Mouse (Mus musculus) forebrain, embryonic 15.5 days (tissue): ENCODE measurements around the gene Flt1. TPM values are rescaled to one million over a fixed set of nuclear protein-coding genes. Genes with fewer than 3 reads are reported as not detected.
A peak's percentile ranks its signal among the peaks of the same experiment; 100 is the strongest.

ENCODE experiments used
- ATAC-seq: fragments of 200-750 bp; cut with Nextera tagmentation; replicated peaks from 2 replicates; pipeline ENCODE4 v1.8.0; 2017; ENCODE audit warnings: mild to moderate bottlenecking, moderate TSS enrichment, moderate library complexity
- H3K27ac ChIP-seq: fragments of 300-500 bp; sonication (generic); replicated peaks from 2 replicates; pipeline ENCODE4 v1.5.1; 2015; ENCODE audit warnings: mild to moderate bottlenecking, inconsistent platforms
- H3K27me3 ChIP-seq: fragments of 300-500 bp; sonication (generic); 2 replicates; pipeline ENCODE4 v1.6.1; 2015; ENCODE audit warnings: inconsistent platforms
- H3K36me3 ChIP-seq: fragments of 300-500 bp; sonication (generic); 2 replicates; pipeline ENCODE4 v1.6.1; 2015; ENCODE audit warnings: mild to moderate bottlenecking, inconsistent platforms
- H3K4me1 ChIP-seq: fragments of 300-500 bp; sonication (generic); 2 replicates; pipeline ENCODE4 v1.6.1; 2015; ENCODE audit warnings: inconsistent platforms
- H3K4me2 ChIP-seq: fragments of 300-500 bp; sonication (generic); replicated peaks from 2 replicates; pipeline ENCODE4 v1.6.1; 2015; ENCODE audit warnings: mild to moderate bottlenecking, inconsistent platforms
- H3K4me3 ChIP-seq: fragments of 300-500 bp; sonication (generic); 2 replicates; pipeline ENCODE4 v1.5.1; 2015; ENCODE audit warnings: mild to moderate bottlenecking, inconsistent platforms
- H3K9ac ChIP-seq: fragments of 300-500 bp; sonication (generic); replicated peaks from 2 replicates; pipeline ENCODE4 v1.6.1; 2015; ENCODE audit warnings: mild to moderate bottlenecking, inconsistent platforms
- H3K9me3 ChIP-seq: fragments of 300-500 bp; sonication (generic); 2 replicates; pipeline ENCODE4 v1.6.1; 2016; ENCODE audit warnings: inconsistent platforms
- WGBS: fragments of 180-500 bp; shearing (Covaris S2); methylation state at CpG from one replicate; pipeline ENCODE4 v1.1.7; 2015; ENCODE audit warnings: mixed read lengths; 5-methylcytosine and 5-hydroxymethylcytosine counted together
- polyA plus RNA-seq: library from polyadenylated mRNA; unstranded; fragments of >200 nt; fragmentation: Nextera tagmentation; extraction: Ambion mirVana; gene quantifications from 2 replicates; pipeline ENCODE4 v1.2.1, GENCODE M21; 2015

The Flt1 gene
- polyA plus RNA-seq, 1 experiment from 2014 or later, result 10.7 TPM

- H3K27me3 ChIP-seq, result peaks cover 31% of the 10 kb centered on the region
- ATAC-seq, result no peak
- 0 out of 2 replicates have a peak overlapping the region, but pooled peaks have one; percentile 8 for H3K9ac ChIP-seq
Observed at GRCm38 (mm10) chr5:147748081-147748581, 22.3 kb upstream of the Flt1 start.

GRCm38 (mm10) chr5:147744900-147745653 is 19.3 kb upstream of the Flt1 start:
- H3K27me3 ChIP-seq, result peaks cover 13% of the 10 kb centered on the region
- H3K4me3 ChIP-seq, result no peak overlapping the region
- ATAC-seq, result no peak
- H3K27ac ChIP-seq, result no peak overlapping the region
- 87% methylated on average over 21 of the region's 21 CpGs for WGBS
- H3K9ac ChIP-seq, result no peak overlapping the region
- H3K9me3 ChIP-seq, result no peaks in the 10 kb centered on the region
- peaks cover 10% of the 10 kb centered on the region for H3K4me1 ChIP-seq
- H3K4me2 ChIP-seq, result no peak overlapping the region
- no peaks in the 10 kb centered on the region for H3K36me3 ChIP-seq

More at GRCm38 (mm10) chr5:147748081-147748581, 22.3 kb upstream of the Flt1 start:
- 2% methylated on average over 15 of the region's 15 CpGs for WGBS
- Histone ChIP-seq H3K4me2 (peak overlapping the region; percentile 33), H3K4me3 (peak overlapping the region; percentile 7; the same call in 1 of the 2 replicates), H3K9me3 (no peaks in the 10 kb centered on the region), H3K4me1 (peaks cover 17% of the 10 kb centered on the region), H3K27ac (no peak overlapping the region), H3K36me3 (no peaks in the 10 kb centered on the region)

- no peak for ATAC-seq
- Histone ChIP-seq H3K9me3 (no peaks in the 10 kb centered on the region), H3K27me3 (no peaks in the 10 kb centered on the region), H3K36me3 (no peaks in the 10 kb centered on the region), H3K4me1 (0 out of 2 replicates have a peak, but pooled peaks cover under 1% of the 10 kb centered on the region), H3K27ac (no peak overlapping the region), H3K4me3 (no peak overlapping the region), H3K4me2 (no peak overlapping the region), H3K9ac (no peak overlapping the region)
- 89% methylated on average over 9 of the region's 9 CpGs for WGBS
Observed at GRCm38 (mm10) chr5:147742468-147743111, 16.8 kb upstream of the Flt1 start.

- Histone ChIP-seq H3K9me3 (no peaks in the 10 kb centered on the region), H3K36me3 (no peaks in the 10 kb centered on the region), H3K27me3 (no peaks in the 10 kb centered on the region; the same call in 1 of the 2 replicates), H3K27ac (no peak overlapping the region), H3K4me3 (no peak overlapping the region), H3K9ac (no peak overlapping the region), H3K4me2 (no peak overlapping the region), H3K4me1 (no peaks in the 10 kb centered on the region)
- no peak for ATAC-seq
- 82% methylated on average over 8 of the region's 8 CpGs for WGBS
Observed at GRCm38 (mm10) chr5:147736766-147737280, 11.0 kb upstream of the Flt1 start.

- Histone ChIP-seq H3K27ac (no peak overlapping the region), H3K4me3 (no peak overlapping the region), H3K27me3 (peaks cover 11% of the 10 kb centered on the region), H3K4me2 (no peak overlapping the region), H3K36me3 (no peaks in the 10 kb centered on the region), H3K9me3 (no peaks in the 10 kb centered on the region), H3K9ac (no peak overlapping the region), H3K4me1 (no peaks in the 10 kb centered on the region)
- no peak for ATAC-seq
- 97% methylated on average over 1 of the region's 1 CpGs for WGBS
Observed at GRCm38 (mm10) chr5:147733682-147734081, 7.9 kb upstream of the Flt1 start.

- peaks cover 18% of the 10 kb centered on the region for H3K27me3 ChIP-seq
- no peak overlapping the region for H3K4me3 ChIP-seq
- no peaks in the 10 kb centered on the region for H3K36me3 ChIP-seq
- H3K9me3 ChIP-seq, result no peaks in the 10 kb centered on the region
- no peak overlapping the region for H3K27ac ChIP-seq
- WGBS, result 76% methylated on average over 5 of the region's 5 CpGs
- no peak overlapping the region for H3K4me2 ChIP-seq
- H3K9ac ChIP-seq, result no peak overlapping the region
- no peaks in the 10 kb centered on the region for H3K4me1 ChIP-seq
- ATAC-seq, result no peak
Observed at GRCm38 (mm10) chr5:147732926-147733325, 7.1 kb upstream of the Flt1 start.

- 10% methylated on average over 12 of the region's 12 CpGs for WGBS
- Histone ChIP-seq H3K4me1 (peaks cover 18% of the 10 kb centered on the region), H3K9me3 (no peaks in the 10 kb centered on the region), H3K9ac (no peak overlapping the region), H3K36me3 (no peaks in the 10 kb centered on the region), H3K27ac (no peak overlapping the region), H3K4me3 (no peak overlapping the region), H3K4me2 (no peak overlapping the region), H3K27me3 (peaks cover 68% of the 10 kb centered on the region)
- ATAC-seq, result no peak
Observed at GRCm38 (mm10) chr5:147727481-147727880, 1.7 kb upstream of the Flt1 start.

- ATAC-seq, result no peak
- peaks cover 72% of the 10 kb centered on the region for H3K27me3 ChIP-seq
- H3K9ac ChIP-seq, result no peak overlapping the region
- no peaks in the 10 kb centered on the region for H3K9me3 ChIP-seq
- peak overlapping the region; percentile 82; the same call in 1 of the 2 replicates for H3K4me2 ChIP-seq
- H3K4me1 ChIP-seq, result peaks cover 18% of the 10 kb centered on the region
- WGBS, result 3% methylated on average over 18 of the region's 18 CpGs
- no peak overlapping the region for H3K27ac ChIP-seq
- no peaks in the 10 kb centered on the region for H3K36me3 ChIP-seq
- H3K4me3 ChIP-seq, result peak overlapping the region; percentile 43; the same call in 1 of the 2 replicates
Observed at GRCm38 (mm10) chr5:147726701-147727393, 1.0 kb upstream of the Flt1 start.

GRCm38 (mm10) chr5:147724945-147725830 is 623 bp downstream of the Flt1 start:
- peaks cover 88% of the 10 kb centered on the region for H3K27me3 ChIP-seq
- under 1% methylated on average over 67 of the region's 69 CpGs for WGBS

GRCm38 (mm10) chr5:147724391-147724790 is 1.4 kb downstream of the Flt1 start:
- under 1% methylated on average over 14 of the region's 14 CpGs for WGBS
- H3K36me3 ChIP-seq, result no peaks in the 10 kb centered on the region
- peaks cover 18% of the 10 kb centered on the region for H3K4me1 ChIP-seq
- no peak for ATAC-seq
- H3K4me3 ChIP-seq, result no peak overlapping the region
- peaks cover 93% of the 10 kb centered on the region for H3K27me3 ChIP-seq
- H3K27ac ChIP-seq, result no peak overlapping the region
- no peak overlapping the region for H3K4me2 ChIP-seq
- no peak overlapping the region for H3K9ac ChIP-seq
- no peaks in the 10 kb centered on the region for H3K9me3 ChIP-seq

More at GRCm38 (mm10) chr5:147724945-147725830, 623 bp downstream of the Flt1 start:
- peaks cover 18% of the 10 kb centered on the region for H3K4me1 ChIP-seq
- peak overlapping the region; percentile 38 for H3K9ac ChIP-seq
- H3K4me2 ChIP-seq, result peak overlapping the region; percentile 82
- peak; percentile 75 for ATAC-seq
- H3K9me3 ChIP-seq, result no peaks in the 10 kb centered on the region
- H3K4me3 ChIP-seq, result peak overlapping the region; percentile 43
- no peaks in the 10 kb centered on the region for H3K36me3 ChIP-seq
- no peak overlapping the region for H3K27ac ChIP-seq

GRCm38 (mm10) chr5:147723811-147724210 is 2.0 kb downstream of the Flt1 start:
- ATAC-seq, result no peak
- WGBS, result 3% methylated on average over 17 of the region's 17 CpGs
- H3K27ac ChIP-seq, result no peak overlapping the region
- H3K9me3 ChIP-seq, result no peaks in the 10 kb centered on the region
- no peaks in the 10 kb centered on the region for H3K36me3 ChIP-seq
- peaks cover 18% of the 10 kb centered on the region for H3K4me1 ChIP-seq
- H3K4me3 ChIP-seq, result no peak overlapping the region
- peaks cover 90% of the 10 kb centered on the region for H3K27me3 ChIP-seq
- no peak overlapping the region for H3K9ac ChIP-seq
- H3K4me2 ChIP-seq, result no peak overlapping the region
